Mouse (Mus musculus) intestine, embryonic 16.5 days (tissue): ENCODE results near the gene Slc2a4. TPM values are rescaled to one million over a fixed set of nuclear protein-coding genes. Genes with fewer than 3 reads are reported as not detected.
"Not testable (repeated sequence)": the region's sequence is repeated elsewhere in the genome, so short reads cannot be mapped to it uniquely, and the experiment has no call there.

Experiments
- ATAC-seq: fragments of 200-750 bp; cut with Nextera tagmentation; 2 replicates; pipeline ENCODE4 v1.8.0; 2017; ENCODE audit warnings: moderate TSS enrichment, moderate library complexity
- H3K27ac ChIP-seq: fragments of 300-500 bp; sonication (generic); 2 replicates; pipeline ENCODE4 v1.5.1; 2014; ENCODE audit warnings: mild to moderate bottlenecking, low read length
- H3K27me3 ChIP-seq: fragments of 300-500 bp; sonication (generic); replicated peaks from 2 replicates; pipeline ENCODE4 v1.6.1; 2014; ENCODE audit warnings: low read length, control low read depth, mixed read lengths; ENCODE audit not compliant: control insufficient read depth, insufficient read depth
- H3K36me3 ChIP-seq: fragments of 300-500 bp; sonication (generic); 2 replicates; pipeline ENCODE4 v1.6.1; 2014; ENCODE audit warnings: low read length, control low read depth; ENCODE audit not compliant: control insufficient read depth, insufficient read depth
- H3K4me1 ChIP-seq: fragments of 300-500 bp; sonication (generic); 2 replicates; pipeline ENCODE4 v1.6.1; 2014; ENCODE audit warnings: low read length, control low read depth, mixed read lengths; ENCODE audit not compliant: control insufficient read depth, insufficient read depth
- H3K4me2 ChIP-seq: fragments of 300-500 bp; sonication (generic); 2 replicates; pipeline ENCODE4 v1.6.1; 2014; ENCODE audit warnings: low read depth, low read length, control low read depth
- H3K4me3 ChIP-seq: fragments of 300-500 bp; sonication (generic); 2 replicates; pipeline ENCODE4 v1.5.1; 2014; ENCODE audit warnings: mild to moderate bottlenecking, low read length
- H3K9ac ChIP-seq: fragments of 300-500 bp; sonication (generic); 2 replicates; pipeline ENCODE4 v1.6.1; 2014; ENCODE audit warnings: low read depth, low read length
- H3K9me3 ChIP-seq: fragments of 300-500 bp; sonication (generic); 2 replicates; pipeline ENCODE4 v1.6.1; 2016; ENCODE audit warnings: low read length, control low read depth; ENCODE audit not compliant: control insufficient read depth
- WGBS: fragments of 180-500 bp; shearing (Covaris S2); extraction: QIAGEN DNeasy Blood & Tissue Kit; methylation state at CpG from one replicate; pipeline ENCODE4 v1.1.7; 2014; 5-methylcytosine and 5-hydroxymethylcytosine counted together
- polyA plus RNA-seq: library from polyadenylated mRNA; unstranded; fragments of >200 nt; fragmentation: Nextera tagmentation; extraction: Ambion mirVana; gene quantifications from 2 replicates; pipeline ENCODE4 v1.2.1, GENCODE M21; 2015

Slc2a4 gene
- polyA plus RNA-seq, 1 experiment from 2014 or later: 22.6 TPM

- ATAC-seq: peak; percentile 18
- Histone ChIP-seq H3K4me2 (peak overlapping the region; percentile 81), H3K4me3 (peak overlapping the region; percentile 95), H3K4me1 (peaks cover 23% of the 10 kb centered on the region), H3K27me3 (no peaks in the 10 kb centered on the region), H3K27ac (peak overlapping the region; percentile 95), H3K9ac (peak overlapping the region; percentile 98), H3K36me3 (peaks cover 12% of the 10 kb centered on the region), H3K9me3 (no peaks in the 10 kb centered on the region)
- WGBS: under 1% methylated on average over 65 of the region's 65 CpGs
These were observed 27.5 kb downstream of the Slc2a4 start for GRCm38 (mm10) chr11:69920266-69921031.

GRCm38 (mm10) chr11:69919661-69920265 is 28.2 kb downstream of the Slc2a4 start:
- no peaks in the 10 kb centered on the region for H3K9me3 ChIP-seq
- no peaks in the 10 kb centered on the region for H3K27me3 ChIP-seq
- peak; percentile 34; the same call in 1 of the 2 replicates for ATAC-seq
- peak overlapping the region; percentile 81 for H3K4me2 ChIP-seq
- peaks cover 12% of the 10 kb centered on the region for H3K36me3 ChIP-seq
- peak overlapping the region; percentile 95 for H3K27ac ChIP-seq
- peaks cover 28% of the 10 kb centered on the region for H3K4me1 ChIP-seq
- peak overlapping the region; percentile 98 for H3K9ac ChIP-seq
- H3K4me3 ChIP-seq: peak overlapping the region; percentile 95
- whole genome bisulfite sequencing: under 1% methylated on average over 17 of the region's 17 CpGs

DNA sequence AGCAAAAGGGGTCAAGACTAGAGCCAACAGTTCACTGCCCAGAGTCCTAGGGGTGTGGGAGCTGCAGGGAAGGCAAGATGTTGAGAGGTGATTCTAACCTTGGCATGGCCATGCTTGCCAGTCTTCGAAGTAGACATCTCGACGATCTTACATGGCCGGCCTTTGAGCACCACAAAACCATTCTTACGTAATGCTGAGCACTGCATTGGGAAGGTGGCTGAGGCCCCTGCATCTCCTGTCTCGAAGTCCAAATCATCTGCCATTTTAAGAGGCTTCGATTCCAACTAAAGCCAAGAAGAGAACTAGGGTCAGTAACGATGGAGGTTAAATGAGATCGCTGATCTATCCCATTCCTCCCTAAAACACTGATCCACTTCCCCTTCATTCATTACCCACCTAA is 28.9 kb downstream of the Slc2a4 start:
- no peak for ATAC-seq
- Histone ChIP-seq H3K4me1 (peaks cover 31% of the 10 kb centered on the region), H3K27me3 (no peaks in the 10 kb centered on the region), H3K4me2 (peak overlapping the region; percentile 81), H3K36me3 (peaks cover 12% of the 10 kb centered on the region), H3K9ac (peak overlapping the region; percentile 98; the same call in 1 of the 2 replicates), H3K9me3 (no peaks in the 10 kb centered on the region), H3K27ac (peak overlapping the region; percentile 95), H3K4me3 (peak overlapping the region; percentile 95)
- 68% methylated on average over 9 of the region's 9 CpGs for WGBS

GRCm38 (mm10) chr11:69918118-69918517 is 29.9 kb downstream of the Slc2a4 start:
- Histone ChIP-seq H3K4me3 (no peak overlapping the region), H3K4me1 (peaks cover 35% of the 10 kb centered on the region), H3K9me3 (no peaks in the 10 kb centered on the region), H3K4me2 (no peak overlapping the region), H3K27ac (no peak overlapping the region), H3K27me3 (no peaks in the 10 kb centered on the region), H3K9ac (no peak overlapping the region), H3K36me3 (peaks cover 14% of the 10 kb centered on the region)
- 82% methylated on average over 5 of the region's 5 CpGs for WGBS
- no peak for ATAC-seq

DNA sequence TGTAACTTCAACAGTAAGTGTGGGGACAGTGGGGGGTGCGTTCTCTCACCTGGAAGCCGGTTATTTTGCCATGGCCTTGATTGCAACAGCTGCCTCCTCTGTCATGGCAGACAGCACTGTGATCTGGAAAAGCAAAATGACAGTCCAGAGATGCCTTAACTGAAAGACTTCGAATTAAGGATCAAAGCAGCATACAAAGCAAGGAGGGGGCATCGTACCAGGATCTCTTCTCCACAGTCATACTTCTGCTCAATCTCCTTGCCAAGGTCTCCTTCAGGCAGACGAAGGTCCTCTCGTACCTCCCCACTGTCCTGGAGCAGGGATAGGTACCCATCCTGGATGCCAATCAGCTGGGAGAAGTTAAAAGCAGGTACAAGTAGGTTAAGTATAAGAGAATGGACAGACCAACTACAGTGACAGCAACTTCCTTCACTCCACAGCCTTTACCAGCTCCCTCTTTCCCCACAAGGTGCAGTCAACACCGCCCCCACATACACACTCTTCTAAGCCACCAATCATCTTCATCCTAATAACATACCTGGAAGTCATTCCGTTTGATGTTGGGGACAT is 30.5 kb downstream of the Slc2a4 start:
- Histone ChIP-seq H3K4me2 (no peak overlapping the region), H3K4me1 (peaks cover 34% of the 10 kb centered on the region), H3K4me3 (no peak overlapping the region), H3K9me3 (no peaks in the 10 kb centered on the region), H3K27ac (no peak overlapping the region), H3K9ac (no peak overlapping the region), H3K36me3 (peaks cover 15% of the 10 kb centered on the region), H3K27me3 (no peaks in the 10 kb centered on the region)
- WGBS: 85% methylated on average over 8 of the region's 8 CpGs
- ATAC-seq: no peak

- 64% methylated on average over 7 of the region's 7 CpGs for WGBS
- Histone ChIP-seq H3K36me3 (peaks cover 18% of the 10 kb centered on the region), H3K4me1 (peaks cover 34% of the 10 kb centered on the region)
- not testable (repeated sequence) for H3K27ac ChIP-seq, H3K4me3 ChIP-seq, H3K9me3 ChIP-seq, H3K4me2 ChIP-seq, ATAC-seq, H3K27me3 ChIP-seq, H3K9ac ChIP-seq
These were observed 31.2 kb downstream of the Slc2a4 start for GRCm38 (mm10) chr11:69916652-69917378.

GRCm38 (mm10) chr11:69915667-69916627 is 32.0 kb downstream of the Slc2a4 start:
- Histone ChIP-seq H3K4me3 (no peak overlapping the region), H3K27me3 (no peaks in the 10 kb centered on the region), H3K9me3 (no peaks in the 10 kb centered on the region), H3K36me3 (peaks cover 27% of the 10 kb centered on the region), H3K4me2 (0 out of 2 replicates have a peak overlapping the region, but pooled peaks have one; percentile 3), H3K4me1 (peaks cover 34% of the 10 kb centered on the region), H3K9ac (peak overlapping the region; percentile 33), H3K27ac (no peak overlapping the region)
- no peak for ATAC-seq
- WGBS: 66% methylated on average over 5 of the region's 5 CpGs

- Histone ChIP-seq H3K4me2 (peak overlapping the region; percentile 94), H3K9me3 (no peaks in the 10 kb centered on the region), H3K36me3 (peaks cover 34% of the 10 kb centered on the region), H3K27ac (no peak overlapping the region; the same call in 1 of the 2 replicates), H3K4me3 (peak overlapping the region; percentile 79), H3K27me3 (no peaks in the 10 kb centered on the region), H3K4me1 (peaks cover 34% of the 10 kb centered on the region), H3K9ac (no peak overlapping the region)
- WGBS: 39% methylated on average over 9 of the region's 9 CpGs
- no peak for ATAC-seq
These were observed 33.0 kb downstream of the Slc2a4 start for GRCm38 (mm10) chr11:69914917-69915430.
